Mouse (Mus musculus): ENCODE results near the gene Dmrt1.
"Not testable (repeated sequence)": the region's sequence is repeated elsewhere in the genome, so short reads cannot be mapped to it uniquely, and the experiment has no call there.

Gene Dmrt1

DNA sequence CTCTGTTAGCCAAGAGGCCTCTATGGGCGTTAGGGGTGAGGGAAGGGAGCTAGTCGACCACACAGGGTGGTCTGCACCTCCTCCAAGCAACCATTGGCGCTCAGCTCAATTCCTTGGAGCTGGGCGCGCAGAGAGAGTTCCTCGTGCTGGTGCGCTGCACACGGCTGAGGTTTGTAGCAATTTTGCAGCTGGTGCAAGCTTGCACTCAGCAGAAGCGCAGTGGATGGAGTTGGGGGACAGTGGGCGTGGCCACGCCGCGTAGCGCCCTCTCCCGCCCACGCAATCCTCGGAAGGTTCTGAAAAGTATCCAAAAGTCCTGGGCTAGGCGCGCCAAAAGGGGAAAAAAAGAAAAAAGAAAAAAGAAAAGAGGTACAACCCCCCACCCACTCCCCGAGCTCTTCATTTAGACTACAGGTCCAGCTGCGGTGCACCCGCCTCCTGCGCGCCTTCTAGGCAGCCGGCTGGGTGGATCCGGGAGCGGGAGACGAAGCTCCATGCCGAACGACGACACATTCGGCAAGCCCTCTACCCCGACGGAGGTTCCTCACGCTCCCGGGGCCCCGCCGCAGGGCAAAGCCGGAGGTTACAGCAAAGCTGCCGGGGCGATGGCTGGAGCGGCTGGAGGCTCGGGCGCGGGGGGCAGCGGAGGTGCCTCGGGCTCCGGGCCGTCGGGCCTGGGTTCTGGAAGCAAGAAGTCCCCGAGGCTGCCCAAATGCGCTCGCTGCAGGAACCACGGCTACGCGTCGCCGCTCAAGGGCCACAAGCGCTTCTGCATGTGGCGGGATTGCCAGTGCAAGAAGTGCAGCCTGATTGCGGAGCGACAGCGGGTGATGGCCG is at the start of gene Dmrt1:
Dmrt1 (plus strand) TSS at position 259 of the 837 bp plus-strand sequence.
- DNase-seq: no peak

DNA sequence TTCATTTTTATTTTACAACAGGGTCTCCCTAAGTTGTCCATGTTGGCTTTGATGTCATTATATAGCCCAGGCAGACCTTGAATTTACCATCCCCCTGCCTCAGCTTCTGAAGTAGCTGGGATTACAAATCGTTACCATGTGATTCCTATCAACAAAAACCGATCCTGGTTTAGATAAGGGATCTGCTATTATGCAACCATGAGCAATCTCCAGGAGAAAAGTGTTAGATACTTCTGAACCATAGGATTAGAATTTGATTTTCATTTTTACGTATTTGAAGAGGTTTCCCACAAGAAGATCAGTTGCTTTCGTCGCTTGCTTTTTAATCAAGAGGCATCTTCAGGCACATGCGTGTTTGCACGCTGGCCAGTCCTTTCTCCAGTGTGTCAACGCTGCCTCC is 44.7 kb upstream of the Dmrt1 start:
- no peak for DNase-seq

DNA sequence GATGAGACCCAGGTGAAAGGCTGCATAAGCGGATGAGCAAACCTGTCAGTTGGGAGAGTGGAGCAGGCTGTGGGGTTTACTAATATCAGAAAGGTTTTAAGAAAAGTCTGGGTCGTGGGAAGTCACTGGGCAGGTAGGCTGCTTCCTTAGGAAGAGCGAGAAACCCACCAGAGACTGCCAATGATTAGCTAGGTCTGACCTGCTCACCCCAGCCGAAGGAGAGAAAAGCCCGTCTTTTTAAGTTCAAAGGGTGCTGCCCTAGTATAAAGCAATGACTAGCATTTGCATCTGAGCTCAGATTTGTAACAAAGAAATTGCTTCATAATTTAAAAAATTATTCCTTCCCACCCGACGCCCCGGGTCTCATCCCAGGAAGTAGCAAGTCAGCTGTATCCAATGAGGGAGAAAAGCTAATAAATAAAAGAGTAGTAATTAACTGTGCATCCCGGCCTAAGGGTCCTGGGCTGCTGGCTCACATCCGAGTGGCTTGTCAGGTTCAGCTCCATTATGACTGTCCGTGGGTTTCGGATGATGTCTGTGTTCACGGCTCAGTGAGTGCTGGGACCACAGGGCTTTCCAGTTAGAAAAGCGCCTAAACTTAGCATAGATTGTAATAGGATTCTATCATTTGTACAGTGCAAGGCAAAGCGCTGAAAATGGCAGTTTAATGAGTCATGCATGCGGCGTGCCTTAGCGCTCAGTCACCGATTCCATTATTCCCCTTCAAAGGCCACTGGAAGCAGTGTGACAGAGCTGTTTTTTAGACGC is 43.7 kb upstream of the Dmrt1 start:
- no peak for DNase-seq

DNA sequence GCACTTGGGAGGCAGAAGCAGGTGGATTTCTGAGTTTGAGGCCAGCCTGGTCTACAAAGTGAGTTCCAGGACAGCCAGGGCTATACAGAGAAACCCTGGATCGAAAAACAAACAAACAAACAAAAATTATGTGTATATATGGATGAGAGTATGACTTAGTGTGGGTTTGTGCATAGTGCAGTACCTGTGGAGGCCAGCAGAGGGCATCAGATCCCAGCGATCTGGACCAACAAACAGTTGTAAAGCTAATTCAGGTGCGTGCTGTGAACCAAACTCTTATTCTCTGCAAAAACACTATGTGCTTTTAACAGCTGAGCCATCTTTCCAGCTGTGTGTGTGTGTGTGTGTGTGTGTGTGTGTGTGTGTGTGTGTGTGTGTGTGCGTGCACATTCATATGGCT is 29.6 kb upstream of the Dmrt1 start:
- not testable (repeated sequence) for DNase-seq

DNA sequence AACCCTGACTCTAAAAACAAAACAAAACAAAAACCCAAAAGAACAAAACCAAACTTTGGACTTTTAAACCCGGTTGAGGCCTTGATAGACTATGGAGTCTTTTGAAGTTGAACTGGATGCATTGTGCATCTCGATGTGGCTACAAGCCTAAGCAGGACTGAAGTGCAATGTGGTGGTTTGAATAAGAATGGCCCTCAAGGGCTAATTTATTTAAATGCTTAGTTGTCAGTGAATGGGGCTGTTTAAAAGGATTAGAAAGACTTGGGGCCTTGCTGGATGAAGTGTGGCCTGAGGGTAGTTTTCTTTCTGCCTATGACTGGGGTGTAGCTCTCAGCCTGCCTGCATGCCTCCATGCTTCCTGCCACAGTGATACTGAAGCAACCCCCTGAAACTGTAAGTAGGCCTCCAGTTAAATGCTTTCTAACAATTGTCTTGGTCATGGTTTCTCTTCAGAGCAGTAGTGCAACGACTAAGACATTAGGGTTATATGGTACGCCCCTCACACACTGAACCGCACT is 26.2 kb upstream of the Dmrt1 start:
- no peak for DNase-seq

DNA sequence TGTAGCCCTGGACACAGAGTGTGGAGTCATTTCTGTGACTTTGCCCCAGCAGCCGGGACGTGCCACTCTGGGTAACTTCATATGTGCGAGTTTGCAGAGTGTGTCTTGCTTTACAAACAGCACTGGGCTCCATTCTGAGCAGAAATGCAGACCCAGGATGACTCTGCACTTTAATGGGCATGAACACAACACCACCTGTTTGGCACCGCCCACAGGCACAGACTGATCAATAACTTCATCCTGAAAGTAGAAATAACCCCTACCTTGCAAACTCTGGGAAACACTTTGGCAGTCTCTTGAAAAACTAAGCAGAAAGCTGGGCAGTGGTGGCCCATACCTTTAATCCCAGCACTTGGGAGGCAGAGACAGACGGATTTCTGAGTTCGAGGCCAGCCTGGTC is 24.6 kb upstream of the Dmrt1 start:
- DNase-seq: no peak

DNA sequence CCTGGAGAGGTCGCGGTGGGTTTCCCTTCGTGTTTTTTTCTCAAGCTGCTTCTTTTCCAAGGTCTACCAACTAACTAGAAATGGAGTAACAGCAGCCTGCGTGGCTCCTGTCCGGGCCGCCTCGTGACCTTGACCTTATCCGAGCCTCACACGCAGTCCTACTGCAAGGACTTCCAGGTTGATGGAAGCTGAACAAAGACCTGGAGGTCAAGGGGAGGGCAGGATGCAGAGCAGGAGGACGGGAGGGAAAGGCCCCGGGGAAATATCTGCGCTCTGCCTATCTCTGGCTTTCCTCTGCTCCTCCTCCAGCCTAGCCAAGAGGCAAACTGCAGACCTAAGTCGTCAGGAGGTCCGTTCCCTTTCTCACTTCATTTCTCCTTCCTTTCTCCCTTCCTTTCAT is 18.9 kb upstream of the Dmrt1 start:
- DNase-seq: no peak

DNA sequence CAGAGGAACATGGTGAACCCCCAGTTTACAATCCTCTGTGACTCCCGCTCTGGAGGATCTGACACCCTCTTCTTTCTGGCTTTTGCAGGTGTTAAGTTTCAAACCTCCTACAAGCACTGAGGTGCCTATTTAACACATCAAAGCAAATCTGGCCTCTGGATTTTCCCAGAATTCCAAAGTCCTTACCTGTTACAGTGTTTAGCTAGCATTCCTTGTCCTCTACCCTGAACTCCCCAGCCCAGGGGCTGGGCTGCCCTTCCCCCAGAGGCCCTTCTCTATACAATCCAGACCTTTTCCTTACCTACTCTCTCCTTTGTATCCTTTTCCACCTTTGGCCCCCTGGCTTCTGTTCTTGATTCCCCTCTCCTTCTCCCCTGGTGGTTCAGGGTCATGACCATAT is 18.1 kb upstream of the Dmrt1 start:
- DNase-seq: no peak

DNA sequence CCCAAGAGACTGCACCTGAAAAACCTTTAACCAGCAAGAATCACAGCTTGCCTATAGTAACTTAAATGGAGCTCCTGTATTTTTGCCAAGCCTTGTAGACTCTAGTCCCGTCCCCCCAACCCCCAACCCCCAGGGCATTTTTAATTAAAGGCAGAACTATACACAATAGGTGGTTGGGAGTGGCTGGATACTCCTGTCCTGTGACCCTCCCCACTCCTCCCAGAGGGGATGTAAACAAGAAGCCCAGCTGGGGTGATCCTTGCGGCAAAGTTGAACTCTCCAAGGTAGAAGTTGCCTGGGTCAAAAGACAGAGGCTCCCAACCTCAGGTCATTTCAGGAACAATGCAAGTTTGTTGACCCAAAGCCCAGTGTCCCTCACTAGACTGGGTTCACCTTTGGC is 16.9 kb upstream of the Dmrt1 start:
- no peak for DNase-seq

DNA sequence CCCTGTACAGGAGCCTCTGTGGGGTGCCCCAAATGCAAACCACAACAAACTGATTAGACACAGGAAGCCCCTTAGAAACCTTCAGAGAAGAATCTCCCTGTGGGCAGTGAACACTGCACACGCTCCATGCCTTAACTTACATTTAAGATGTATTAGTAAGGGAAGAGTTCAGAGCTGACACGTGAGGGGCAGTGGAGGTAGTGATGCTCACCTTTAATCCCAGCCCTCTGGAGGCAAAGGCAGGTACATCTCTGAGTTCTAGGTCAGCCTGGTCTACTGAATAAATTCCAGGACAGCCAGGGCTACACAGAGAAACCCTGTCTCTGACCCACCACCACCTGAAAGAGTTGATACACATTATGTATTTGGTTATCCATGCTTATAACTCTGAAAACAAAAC is 15.9 kb upstream of the Dmrt1 start:
- DNase-seq: no peak

DNA sequence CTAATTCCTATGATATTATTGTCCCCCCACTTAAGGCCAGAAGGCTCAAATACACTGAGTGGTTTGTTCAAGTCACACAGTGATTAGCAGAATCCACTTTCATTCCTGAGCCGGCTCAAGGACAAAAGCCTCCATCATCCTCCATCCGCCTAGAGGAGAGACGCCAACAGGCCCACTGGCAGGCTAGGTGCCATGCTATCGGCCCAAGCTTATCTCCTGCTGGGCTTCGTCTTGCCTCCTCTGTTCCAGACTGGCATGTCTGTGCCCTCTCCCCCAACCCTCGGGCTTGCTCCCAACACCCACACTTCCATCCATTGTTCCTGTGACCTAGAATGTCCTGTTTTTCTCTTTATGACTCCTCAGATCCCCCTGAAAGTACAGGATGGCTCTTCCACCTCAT is 8.0 kb upstream of the Dmrt1 start:
- DNase-seq: no peak

DNA sequence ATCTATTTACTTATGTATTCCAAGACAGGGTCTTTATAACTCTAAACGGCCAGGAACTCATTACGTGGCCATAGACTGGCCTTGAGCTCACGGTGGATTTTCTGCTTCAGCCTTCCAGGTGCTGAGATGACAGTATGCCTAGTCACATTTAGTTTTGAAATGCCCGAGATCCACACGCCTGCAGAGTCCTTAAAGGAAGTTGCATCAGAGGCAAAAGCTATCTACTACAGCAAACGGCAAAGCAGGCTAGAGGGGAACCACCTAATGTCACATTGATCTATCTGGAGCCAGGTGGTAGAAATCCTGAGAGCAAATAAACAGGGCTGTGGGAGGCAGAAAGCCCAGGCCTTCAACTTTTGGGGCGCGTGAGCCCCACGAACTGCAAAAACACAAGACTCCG is 540 bp upstream of the Dmrt1 start:
- DNase-seq: no peak

DNA sequence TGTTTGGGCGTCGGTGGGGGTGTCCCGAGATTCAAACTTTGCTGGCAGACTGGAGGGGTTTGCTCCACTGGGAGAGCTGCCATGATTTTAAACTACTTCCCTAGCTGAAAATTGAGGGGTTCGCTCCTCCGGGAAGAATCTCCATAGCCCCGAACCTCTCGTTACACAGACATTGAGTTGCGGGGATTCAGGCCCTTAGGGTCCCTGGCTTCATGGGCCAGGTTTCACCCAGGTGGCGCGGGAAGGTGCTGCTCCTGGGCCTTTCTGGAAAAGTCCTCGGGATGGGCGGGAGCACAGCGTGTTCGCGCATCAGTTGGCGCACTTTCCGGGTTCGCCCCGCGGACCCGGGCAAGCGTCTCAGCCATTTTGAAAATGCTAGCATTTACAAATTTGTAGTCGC is 1.2 kb downstream of the Dmrt1 start:
- DNase-seq: no peak

DNA sequence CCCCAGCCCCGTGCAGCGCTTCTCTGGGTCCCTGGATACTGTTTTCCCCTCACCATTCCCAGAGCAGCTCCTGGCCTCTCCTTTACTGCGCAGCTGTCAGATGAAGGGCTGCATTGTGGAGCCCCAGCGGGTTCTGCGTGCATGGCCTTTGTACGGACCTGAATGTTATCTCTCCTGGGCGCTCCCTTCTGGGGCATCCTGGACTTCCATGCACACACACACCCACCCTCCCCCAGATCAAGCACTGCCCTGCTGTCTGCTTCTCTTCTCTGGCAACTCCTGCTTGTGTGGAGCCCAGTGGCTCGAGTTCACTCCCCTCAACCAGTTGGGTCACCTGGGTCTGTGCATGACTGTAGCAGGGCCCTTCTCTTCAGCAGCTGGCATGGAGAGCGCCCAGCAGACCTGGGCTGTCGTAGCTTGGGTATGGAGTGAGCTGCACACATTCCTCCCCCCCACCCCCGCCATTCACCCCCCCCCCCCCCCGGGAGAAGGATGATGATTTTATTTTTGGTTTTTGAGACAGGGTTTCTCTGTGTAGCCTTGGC is 9.6 kb downstream of the Dmrt1 start:
- DNase-seq: no peak

DNA sequence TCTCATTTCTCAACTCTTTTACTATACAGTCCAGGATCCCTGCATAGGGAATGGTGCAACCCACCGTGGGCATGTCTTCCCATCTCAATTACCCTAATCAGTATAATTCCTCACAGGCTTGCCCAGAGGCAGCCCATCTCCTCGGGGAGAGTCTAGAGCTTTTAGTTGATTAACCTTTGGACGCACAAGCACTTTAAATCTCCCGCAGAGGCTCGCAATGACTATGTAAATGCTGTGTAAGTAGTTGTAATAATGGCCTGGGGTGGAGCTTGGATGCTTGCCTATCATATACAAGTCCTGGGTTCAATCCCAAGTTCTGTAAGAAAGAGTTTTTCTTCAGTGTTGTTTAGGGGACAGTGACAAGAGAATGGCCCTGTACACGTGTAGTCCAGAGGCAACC is 18.7 kb downstream of the Dmrt1 start:
- DNase-seq: no peak

DNA sequence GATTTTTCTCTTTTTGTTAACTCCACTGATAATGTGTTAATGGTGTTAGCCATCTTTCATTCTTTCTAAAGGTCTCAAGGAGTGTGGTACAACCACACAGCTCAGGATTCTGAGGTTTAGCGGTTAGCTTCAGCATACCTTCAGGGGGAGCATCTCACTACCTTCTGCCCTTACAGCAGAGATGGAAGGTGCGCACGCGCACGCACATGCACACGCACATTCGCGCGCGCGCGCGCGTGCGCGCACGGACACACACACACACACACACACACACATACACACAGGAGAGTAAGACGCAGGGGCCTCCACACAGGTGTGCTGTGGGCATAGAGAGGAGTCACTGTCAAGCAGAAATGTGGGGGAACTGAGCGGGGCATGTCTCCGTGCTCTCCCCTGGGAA is 20.3 kb downstream of the Dmrt1 start:
- no peak for DNase-seq

DNA sequence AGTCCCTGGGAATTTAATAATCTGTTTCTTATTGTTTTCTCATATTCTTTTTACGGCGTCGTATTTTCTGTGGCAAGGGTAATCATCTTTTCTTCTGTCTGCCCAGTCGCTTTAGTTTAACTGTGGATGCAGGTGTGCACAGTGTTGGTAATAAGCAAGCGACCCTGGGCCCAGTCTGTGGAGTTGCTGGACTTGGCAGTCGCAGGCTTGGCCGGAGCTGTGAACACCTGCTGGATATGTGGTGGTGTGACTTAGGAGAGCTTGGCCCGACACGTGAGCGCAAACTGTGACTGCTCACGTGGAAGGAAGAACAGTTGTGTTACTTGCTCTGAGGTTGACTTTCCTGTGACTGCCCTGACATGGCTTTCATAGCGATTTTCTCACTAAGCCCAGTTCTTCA is 24.3 kb downstream of the Dmrt1 start:
- no peak for DNase-seq

DNA sequence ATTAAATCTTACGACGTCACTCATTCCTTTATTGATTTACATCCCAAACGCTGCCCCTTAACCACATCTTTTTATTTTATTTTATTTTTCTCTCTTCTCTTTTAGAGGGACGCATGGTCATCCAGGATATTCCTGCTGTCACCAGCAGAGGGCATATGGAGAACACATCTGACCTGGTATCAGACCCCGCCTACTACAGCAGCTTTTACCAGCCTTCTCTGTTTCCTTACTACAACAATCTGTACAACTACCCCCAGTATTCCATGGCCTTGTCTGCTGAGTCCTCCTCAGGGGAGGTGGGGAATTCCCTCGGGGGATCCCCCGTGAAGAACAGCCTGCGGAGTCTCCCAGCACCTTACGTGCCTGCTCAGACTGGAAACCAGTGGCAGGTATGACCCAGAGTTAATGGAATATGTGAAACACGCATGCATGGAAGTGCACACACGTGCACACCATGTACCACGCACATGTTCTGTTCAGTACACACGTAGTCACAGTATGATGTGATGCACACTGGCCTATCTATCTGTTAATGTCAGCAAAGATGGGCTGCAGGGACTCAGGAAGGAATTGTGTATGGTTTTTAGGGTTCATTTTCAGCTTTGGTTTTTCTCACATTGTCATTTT is 40.4 kb downstream of the Dmrt1 start:
- peak; percentile 28 to 34 for DNase-seq

DNA sequence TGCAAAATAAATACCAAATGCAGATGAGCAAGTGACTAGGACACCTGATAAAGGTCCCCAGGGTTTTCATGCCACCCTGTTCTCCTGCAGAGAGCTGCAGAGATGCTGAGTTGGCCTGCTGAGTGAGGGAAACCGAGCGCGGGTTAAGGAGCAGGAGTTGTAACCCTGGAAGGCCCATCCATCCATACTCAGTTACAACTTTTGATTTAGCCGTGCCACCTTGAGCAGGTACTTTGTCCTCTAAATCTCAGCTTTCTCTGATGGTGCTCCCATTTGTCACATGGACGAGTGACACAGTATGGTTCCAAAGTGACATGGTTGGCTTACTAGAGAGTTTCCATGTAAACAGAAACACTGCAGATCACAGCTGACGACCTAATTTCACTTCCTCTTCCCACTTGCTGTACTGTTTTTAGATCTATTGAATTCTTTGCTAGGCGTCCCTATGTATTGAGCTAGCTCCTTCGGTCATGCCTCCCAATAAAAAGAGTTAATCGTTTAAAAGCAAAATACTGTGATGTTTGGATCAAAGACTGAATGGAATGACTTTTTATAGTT is 41.7 kb downstream of the Dmrt1 start:
- DNase-seq: no peak

DNA sequence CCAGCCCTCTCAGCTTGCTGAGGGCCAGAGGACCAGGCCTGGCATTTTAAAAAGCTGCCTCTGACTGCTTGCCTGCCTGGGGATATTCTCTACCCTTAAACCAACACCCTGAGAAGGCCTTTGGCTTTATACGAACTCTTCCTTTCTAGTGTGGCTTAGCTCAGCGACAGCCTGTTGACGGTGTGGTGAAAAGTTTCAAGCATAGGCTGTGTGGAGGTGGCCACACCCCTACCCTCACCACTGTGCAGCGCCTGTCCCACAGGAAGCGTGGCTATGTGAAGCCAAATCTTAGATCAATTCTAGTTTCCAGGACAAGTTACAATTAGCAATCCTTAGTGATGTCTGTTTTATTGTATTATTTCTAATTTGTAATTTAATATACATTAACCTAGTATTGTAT is 44.9 kb downstream of the Dmrt1 start:
- DNase-seq: no peak

DNA sequence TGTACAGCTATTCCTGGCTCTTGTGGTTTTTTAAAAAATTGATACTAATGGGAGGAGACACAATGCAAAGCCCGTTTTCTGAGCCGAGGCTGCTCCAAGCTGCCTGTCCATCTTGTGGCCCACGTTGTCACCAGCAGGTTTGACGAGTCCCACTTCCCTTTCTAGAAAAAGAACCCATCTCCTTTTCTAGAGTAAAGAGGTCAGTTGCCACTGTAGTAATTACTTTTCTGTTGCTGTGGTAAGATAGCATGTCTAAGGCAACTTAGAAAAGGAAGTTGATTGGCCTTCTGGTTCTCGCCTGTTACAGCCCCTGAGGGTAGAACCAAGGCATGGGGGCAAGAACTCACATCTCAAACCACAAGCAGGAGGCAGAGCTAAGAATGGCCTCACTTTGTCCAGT is 45.6 kb downstream of the Dmrt1 start:
- no peak for DNase-seq

DNA sequence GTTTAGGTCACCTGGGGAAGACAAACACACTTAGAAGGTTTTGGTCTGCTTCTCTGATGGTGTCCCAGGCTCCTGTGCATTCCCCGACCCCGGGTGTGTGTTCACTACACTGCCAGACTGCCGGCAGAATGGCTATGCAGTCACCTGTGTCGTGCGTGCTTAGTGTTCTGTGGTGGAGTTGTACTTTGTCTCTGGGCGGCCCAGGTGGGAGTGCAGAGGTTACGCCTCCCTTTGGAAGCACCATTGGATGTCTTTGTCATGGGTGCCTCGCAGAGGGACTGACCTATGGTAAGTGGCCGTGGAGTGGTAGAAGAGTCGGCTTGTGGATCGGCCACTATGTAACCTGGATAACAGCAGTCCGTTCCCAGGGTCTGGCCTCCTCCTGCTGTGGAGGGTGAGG is 59.0 kb downstream of the Dmrt1 start:
- DNase-seq: no peak

DNA sequence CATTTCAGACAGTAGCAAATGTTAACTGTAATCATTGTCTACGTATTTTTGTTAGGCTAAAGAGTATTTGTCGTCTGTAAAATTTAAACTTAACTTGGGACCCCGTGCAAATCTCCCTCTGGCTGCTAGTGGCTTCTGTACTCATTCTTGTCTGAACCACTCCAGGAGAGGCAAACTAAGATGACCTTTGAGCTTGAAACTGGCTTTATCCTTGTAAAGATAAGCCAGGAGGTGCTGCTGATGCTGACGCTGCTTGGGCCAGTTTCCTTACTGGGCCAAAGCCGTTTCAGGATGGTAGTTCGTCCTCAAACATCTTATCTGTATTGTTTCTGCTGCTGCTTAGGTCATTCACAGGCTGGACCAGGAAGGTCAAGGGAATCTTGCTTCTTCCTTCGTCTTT is 64.4 kb downstream of the Dmrt1 start:
- DNase-seq: no peak
